Mouse (Mus musculus) olfactory bulb, adult 2 months (tissue): Measurements from ENCODE around the gene Ssxa1. TPM values are rescaled to one million over a fixed set of nuclear protein-coding genes. Genes with fewer than 3 reads are reported as not detected.
A peak's percentile ranks its signal among the peaks of the same experiment; 100 is the strongest.
"Not testable (repeated sequence)": the region's sequence is repeated elsewhere in the genome, so short reads cannot be mapped to it uniquely, and the experiment has no call there.

ENCODE experiments used
- H3K27ac ChIP-seq: fragments of 200-500 bp; 2 replicates; pipeline ENCODE4 v1.5.1; 2012; ENCODE audit warnings: low read depth, low read length; ENCODE audit not compliant: insufficient read depth
- H3K4me1 ChIP-seq: fragments of 200-500 bp; 2 replicates; pipeline ENCODE4 v1.6.1; 2012; ENCODE audit warnings: low read length; ENCODE audit not compliant: control insufficient read depth, insufficient read depth
- H3K4me3 ChIP-seq: fragments of 200-500 bp; 2 replicates; pipeline ENCODE4 v1.5.1; 2012; ENCODE audit warnings: mild to moderate bottlenecking, low read depth, low read length, moderate library complexity; ENCODE audit not compliant: insufficient read depth
- CTCF ChIP-seq: fragments of 200-500 bp; IDR thresholded peaks from 2 replicates; pipeline ENCODE4 v1.5.1; 2012; ENCODE audit warnings: low read depth, mild to moderate bottlenecking, low read length, moderate library complexity; ENCODE audit not compliant: insufficient read depth
- POLR2A ChIP-seq: fragments of 200-500 bp; IDR thresholded peaks from 2 replicates; pipeline ENCODE4 v1.6.1; 2012; ENCODE audit warnings: mild to moderate bottlenecking, low read depth, low read length, moderate library complexity; ENCODE audit not compliant: insufficient read depth
- WGBS: fragments of 180-500 bp; shearing (Covaris S2); methylation state at CpG from one replicate; pipeline ENCODE4 v1.1.7; 2018; 5-methylcytosine and 5-hydroxymethylcytosine counted together
- polyA plus RNA-seq: library from polyadenylated mRNA; stranded (reverse); fragments of >200 nt; gene quantifications from 2 replicates; pipeline ENCODE4 v1.2.4, GENCODE M21; 2012; ENCODE audit warnings: low replicate concordance; ENCODE audit not compliant: missing spikeins, insufficient read depth, insufficient read length

Gene Ssxa1
- not detected in 2 replicates for polyA plus RNA-seq

- 76% methylated on average over 4 of the region's 4 CpGs for WGBS
- H3K4me1 ChIP-seq, result no peaks in the 10 kb centered on the region
- no peak for TF ChIP-seq CTCF
- TF ChIP-seq POLR2A, result no peak
These were observed at the start of gene Ssxa1 for GRCm38 (mm10) chrX:21115520-21115919. Gene Ssxa1, plus strand, starts transcription at chrX:21115820.

GRCm38 (mm10) chrX:21068106-21068505 is 47.5 kb upstream of the Ssxa1 start, which contains the start of gene Spaca5:
Gene Spaca5, plus strand, starts transcription at chrX:21068406.
- Histone ChIP-seq H3K27ac (no peak within 1 kb of the TSS), H3K4me1 (no peaks in the 10 kb centered on the region), H3K4me3 (no peak within 1 kb of the TSS)
- TF ChIP-seq POLR2A, result no peak

More at GRCm38 (mm10) chrX:21115520-21115919, at the start of gene Ssxa1:
- Histone ChIP-seq H3K27ac (no peak within 1 kb of the TSS), H3K4me3 (no peak within 1 kb of the TSS)

GRCm38 (mm10) chrX:21088645-21088982 is 27.0 kb upstream of the Ssxa1 start:
- H3K4me1 ChIP-seq, result no peaks in the 10 kb centered on the region
- H3K27ac ChIP-seq, result peak overlapping the region; percentile 80; the same call in 1 of the 2 replicates
- TF ChIP-seq CTCF (no peak), POLR2A (no peak)
- H3K4me3 ChIP-seq, result peak overlapping the region; percentile 59
- 26% methylated on average over 6 of the region's 6 CpGs for whole genome bisulfite sequencing

GRCm38 (mm10) chrX:21088983-21089866 is 26.4 kb upstream of the Ssxa1 start, which contains the start of gene Zfp300:
Gene Zfp300, minus strand, starts transcription at chrX:21089527.
- Histone ChIP-seq H3K4me3 (peak within 1 kb of the TSS; percentile 59), H3K27ac (peak within 1 kb of the TSS; percentile 80), H3K4me1 (no peaks in the 10 kb centered on the region)
- WGBS, result 19% methylated on average over 27 of the region's 27 CpGs
- TF ChIP-seq POLR2A (no peak), CTCF (no peak)

GRCm38 (mm10) chrX:21089867-21090239 is 25.8 kb upstream of the Ssxa1 start:
- WGBS, result 49% methylated on average over 7 of the region's 7 CpGs
- TF ChIP-seq POLR2A (no peak), CTCF (no peak)
- Histone ChIP-seq H3K27ac (0 out of 2 replicates have a peak overlapping the region, but pooled peaks have one; percentile 10), H3K4me3 (peak overlapping the region; percentile 31), H3K4me1 (no peaks in the 10 kb centered on the region)

- not testable (repeated sequence) for H3K4me1 ChIP-seq, H3K27ac ChIP-seq
- WGBS, result 92% methylated on average over 25 of the region's 25 CpGs
These were observed 31.1 kb downstream of the Ssxa1 start for GRCm38 (mm10) chrX:21146675-21147074.

More at GRCm38 (mm10) chrX:21146675-21147074, 31.1 kb downstream of the Ssxa1 start:
- H3K4me3 ChIP-seq, result not testable (repeated sequence)

Other genes with a start within 250 kb of the Ssxa1 start
- not detected in 2 replicates for gene Timp1, start 245.7 kb upstream of the Ssxa1 start, polyA plus RNA-seq
- gene Syn1, start 194.8 kb upstream of the Ssxa1 start, polyA plus RNA-seq, result not detected in 2 replicates
- gene Cfp, start 184.3 kb upstream of the Ssxa1 start, polyA plus RNA-seq, result not detected in 2 replicates
- gene Elk1, start 165.2 kb upstream of the Ssxa1 start, polyA plus RNA-seq, result not detected in 2 replicates
- not detected in 2 replicates for gene Uxt, start 153.8 kb upstream of the Ssxa1 start, polyA plus RNA-seq
- not detected in 2 replicates for gene Zfp182, start 53.5 kb upstream of the Ssxa1 start, polyA plus RNA-seq
- gene Spaca5, start 47.4 kb upstream of the Ssxa1 start, polyA plus RNA-seq, result not detected in 2 replicates
- gene Zfp300, start 26.3 kb upstream of the Ssxa1 start, polyA plus RNA-seq, result not detected in 2 replicates
- gene Gm21876, start 59.8 kb downstream of the Ssxa1 start, polyA plus RNA-seq, result not detected in 2 replicates